Mouse (Mus musculus): ENCODE measurements around the gene Pfkfb4. TPM values are rescaled to one million over a fixed set of nuclear protein-coding genes. Genes with fewer than 3 reads are reported as not detected.

The Pfkfb4 gene
- polyA plus RNA-seq, 1 experiment = 44.5 TPM

- no peaks in the 10 kb centered on the region for H3K4me1 ChIP-seq (ENCODE audit: control insufficient read depth, insufficient read depth, low read length)
- no peak overlapping the region for H3K4me3 ChIP-seq (ENCODE audit: insufficient read depth, low read length)
- no peak for TF ChIP-seq CTCF (IDR thresholded peaks at IDR 0.05; ENCODE audit: low read depth, low read length)
- TF ChIP-seq POLR2A (IDR thresholded peaks at IDR 0.05; ENCODE audit: borderline replicate concordance, low read depth, low read length) = no peak
- no peak overlapping the region for H3K27ac ChIP-seq (ENCODE audit: insufficient read depth, low read depth, low read length)
These were observed 17.5 kb downstream of the Pfkfb4 start for GRCm38 (mm10) chr9:109008994-109009635.

- TF ChIP-seq CTCF (IDR thresholded peaks at IDR 0.05; ENCODE audit: low read depth, low read length) = no peak
- TF ChIP-seq POLR2A (IDR thresholded peaks at IDR 0.05; ENCODE audit: borderline replicate concordance, low read depth, low read length) = no peak
- Histone ChIP-seq H3K4me1 (ENCODE audit: control insufficient read depth, insufficient read depth, low read length) (no peaks in the 10 kb centered on the region), H3K27ac (ENCODE audit: insufficient read depth, low read depth, low read length) (no peak overlapping the region), H3K4me3 (ENCODE audit: insufficient read depth, low read length) (no peak overlapping the region)
These were observed 18.2 kb downstream of the Pfkfb4 start for GRCm38 (mm10) chr9:109009636-109010315.

- no peak overlapping the region for H3K4me3 ChIP-seq (ENCODE audit: insufficient read depth, low read length)
- no peak overlapping the region for H3K27ac ChIP-seq (ENCODE audit: insufficient read depth, low read depth, low read length)
- TF ChIP-seq POLR2A (IDR thresholded peaks at IDR 0.05; ENCODE audit: borderline replicate concordance, low read depth, low read length) = no peak
- TF ChIP-seq CTCF (IDR thresholded peaks at IDR 0.05; ENCODE audit: low read depth, low read length) = no peak
- no peaks in the 10 kb centered on the region for H3K4me1 ChIP-seq (ENCODE audit: control insufficient read depth, insufficient read depth, low read length)
These were observed 18.7 kb downstream of the Pfkfb4 start for GRCm38 (mm10) chr9:109010316-109010690.

- no peak overlapping the region for H3K27ac ChIP-seq (ENCODE audit: insufficient read depth, low read depth, low read length)
- H3K4me1 ChIP-seq (ENCODE audit: control insufficient read depth, insufficient read depth, low read length) = peaks cover 17% of the 10 kb centered on the region
- TF ChIP-seq CTCF (IDR thresholded peaks at IDR 0.05; ENCODE audit: low read depth, low read length) = no peak
- no peak for TF ChIP-seq POLR2A (IDR thresholded peaks at IDR 0.05; ENCODE audit: borderline replicate concordance, low read depth, low read length)
- H3K4me3 ChIP-seq (ENCODE audit: insufficient read depth, low read length) = no peak overlapping the region
These were observed 23.8 kb downstream of the Pfkfb4 start for GRCm38 (mm10) chr9:109015397-109015796.

GRCm38 (mm10) chr9:109016973-109017604, 25.5 kb downstream of the Pfkfb4 start:
- Histone ChIP-seq H3K4me3 (ENCODE audit: insufficient read depth, low read length) (peak overlapping the region; percentile 39), H3K4me1 (ENCODE audit: control insufficient read depth, insufficient read depth, low read length) (peaks cover 27% of the 10 kb centered on the region), H3K27ac (ENCODE audit: insufficient read depth, low read depth, low read length) (peak overlapping the region; percentile 71)
- TF ChIP-seq CTCF (IDR thresholded peaks at IDR 0.05; ENCODE audit: low read depth, low read length) (no peak), POLR2A (IDR thresholded peaks at IDR 0.05; ENCODE audit: borderline replicate concordance, low read depth, low read length) (no peak)

GRCm38 (mm10) chr9:109021428-109021827, 29.9 kb downstream of the Pfkfb4 start:
- H3K27ac ChIP-seq (ENCODE audit: insufficient read depth, low read depth, low read length) = peak overlapping the region; percentile 90; the same call in 1 of the 2 replicates
- peaks cover 47% of the 10 kb centered on the region for H3K4me1 ChIP-seq (ENCODE audit: control insufficient read depth, insufficient read depth, low read length)
- TF ChIP-seq POLR2A (IDR thresholded peaks at IDR 0.05; ENCODE audit: borderline replicate concordance, low read depth, low read length) (no peak), CTCF (IDR thresholded peaks at IDR 0.05; ENCODE audit: low read depth, low read length) (no peak)
- H3K4me3 ChIP-seq (ENCODE audit: insufficient read depth, low read length) = no peak overlapping the region

- H3K27ac ChIP-seq (ENCODE audit: insufficient read depth, low read depth, low read length) = peak overlapping the region; percentile 90
- H3K4me1 ChIP-seq (ENCODE audit: control insufficient read depth, insufficient read depth, low read length) = peaks cover 39% of the 10 kb centered on the region
- peak overlapping the region; percentile 1; the same call in 1 of the 2 replicates for H3K4me3 ChIP-seq (ENCODE audit: insufficient read depth, low read length)
- no peak for TF ChIP-seq CTCF (IDR thresholded peaks at IDR 0.05; ENCODE audit: low read depth, low read length)
- TF ChIP-seq POLR2A (IDR thresholded peaks at IDR 0.05; ENCODE audit: borderline replicate concordance, low read depth, low read length) = no peak
These were observed 31.5 kb downstream of the Pfkfb4 start for GRCm38 (mm10) chr9:109022866-109023685.

GRCm38 (mm10) chr9:109027521-109027920, 35.9 kb downstream of the Pfkfb4 start:
- Histone ChIP-seq H3K27ac (ENCODE audit: insufficient read depth, low read depth, low read length) (no peak overlapping the region), H3K4me3 (ENCODE audit: insufficient read depth, low read length) (no peak overlapping the region), H3K4me1 (ENCODE audit: control insufficient read depth, insufficient read depth, low read length) (peaks cover 26% of the 10 kb centered on the region)
- TF ChIP-seq CTCF (IDR thresholded peaks at IDR 0.05; ENCODE audit: low read depth, low read length) = no peak
- TF ChIP-seq POLR2A (IDR thresholded peaks at IDR 0.05; ENCODE audit: borderline replicate concordance, low read depth, low read length) = no peak

GRCm38 (mm10) chr9:109028421-109028820, 36.8 kb downstream of the Pfkfb4 start:
- Histone ChIP-seq H3K27ac (ENCODE audit: insufficient read depth, low read depth, low read length) (no peak overlapping the region), H3K4me1 (ENCODE audit: control insufficient read depth, insufficient read depth, low read length) (peaks cover 19% of the 10 kb centered on the region), H3K4me3 (ENCODE audit: insufficient read depth, low read length) (no peak overlapping the region)
- no peak for TF ChIP-seq CTCF (IDR thresholded peaks at IDR 0.05; ENCODE audit: low read depth, low read length)
